Mouse (Mus musculus): ENCODE measurements around the gene Gpr107. TPM values are rescaled to one million over a fixed set of nuclear protein-coding genes. Genes with fewer than 3 reads are reported as not detected.
"Not testable (repeated sequence)": the region's sequence is repeated elsewhere in the genome, so short reads cannot be mapped to it uniquely, and the experiment has no call there.

The Gpr107 gene
- total and polyA plus RNA-seq, 2 experiments from 2014 or later = 31.9 to 49.3 TPM

DNA sequence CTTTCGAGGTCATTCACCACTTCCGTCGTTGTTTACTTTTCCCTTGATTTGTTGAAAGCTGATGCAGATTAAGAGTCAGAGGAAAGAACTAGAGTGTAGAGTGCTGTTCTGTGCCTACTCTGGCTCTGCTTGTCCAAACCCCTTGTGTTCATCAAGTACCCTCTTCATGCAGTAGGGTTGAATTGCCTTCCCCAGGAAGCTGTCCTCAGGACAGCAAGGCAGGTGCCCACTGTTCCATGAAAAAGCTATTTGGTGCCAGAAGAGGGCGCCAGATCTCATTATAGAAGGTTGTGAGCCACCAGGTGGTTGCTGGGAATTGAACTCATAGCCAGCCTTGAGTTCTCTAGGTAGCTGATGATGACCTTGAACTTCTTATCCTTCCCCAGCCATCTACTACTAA lies 21.2 kb downstream of the Gpr107 start:
- WGBS = 85% methylated on average over 4 of the region's 4 CpGs
- Histone ChIP-seq H3K9me3 (ENCODE audit: low read length) (no peaks in the 10 kb centered on the region), H3K4me1 (ENCODE audit: insufficient read depth, low read length) (no peaks in the 10 kb centered on the region), H3K9ac (replicated peaks; ENCODE audit: low read length) (no peak overlapping the region), H3K27me3 (ENCODE audit: insufficient read depth, low read length) (no peaks in the 10 kb centered on the region), H3K36me3 (ENCODE audit: insufficient read depth, low read length) (peaks cover 79% of the 10 kb centered on the region), H3K4me3 (ENCODE audit: low read length) (no peak overlapping the region), H3K27ac (no peak overlapping the region), H3K4me2 (ENCODE audit: low read depth, low read length) (no peak overlapping the region)
- ATAC-seq = no peak
- no peak for DNase-seq (ENCODE audit: low spot score)
- peak; percentile 39; the same call in 1 of the 2 replicates for TF ChIP-seq CTCF (IDR thresholded peaks at IDR 0.05; ENCODE audit: low read depth)

- H3K36me3 ChIP-seq (ENCODE audit: insufficient read depth, low read length) = peaks cover 48% of the 10 kb centered on the region
- H3K4me1 ChIP-seq (ENCODE audit: insufficient read depth, low read length); H3K27me3 ChIP-seq (ENCODE audit: insufficient read depth, low read length); H3K4me3 ChIP-seq (ENCODE audit: low read length); ATAC-seq; H3K27ac ChIP-seq; H3K9me3 ChIP-seq (ENCODE audit: low read length); H3K4me2 ChIP-seq (ENCODE audit: low read depth, low read length); DNase-seq (ENCODE audit: low spot score); H3K9ac ChIP-seq (replicated peaks; ENCODE audit: low read length): not testable (repeated sequence)
- 82% methylated on average over 6 of the region's 6 CpGs for WGBS
- peak; percentile 36 for TF ChIP-seq CTCF (IDR thresholded peaks at IDR 0.05; ENCODE audit: low read depth)
Measured at GRCm38 (mm10) chr2:31178593-31178992, 26.5 kb downstream of the Gpr107 start.

DNA sequence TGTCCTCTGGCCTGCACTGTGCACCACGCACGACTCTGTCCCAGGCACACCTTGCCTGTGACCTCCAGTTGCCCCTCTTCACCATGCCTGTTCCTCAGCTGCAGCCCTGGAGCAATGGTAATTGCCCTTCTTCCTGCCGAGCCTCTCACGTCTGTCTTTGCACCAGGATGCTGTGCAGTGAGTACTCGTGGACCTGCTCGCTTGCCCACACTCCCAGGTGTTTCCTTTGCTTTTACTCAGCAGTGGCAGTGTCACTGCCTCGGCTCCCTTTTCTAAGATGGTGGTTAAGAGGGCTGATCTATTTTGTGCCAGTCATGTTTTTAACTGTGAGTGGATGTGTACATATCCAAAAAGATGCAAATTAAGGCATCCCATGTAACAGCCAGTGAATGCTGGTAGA lies 27.4 kb downstream of the Gpr107 start:
- Histone ChIP-seq H3K27ac (no peak overlapping the region), H3K4me3 (ENCODE audit: low read length) (no peak overlapping the region), H3K9ac (replicated peaks; ENCODE audit: low read length) (no peak overlapping the region), H3K4me2 (ENCODE audit: low read depth, low read length) (no peak overlapping the region), H3K27me3 (ENCODE audit: insufficient read depth, low read length) (no peaks in the 10 kb centered on the region), H3K9me3 (ENCODE audit: low read length) (no peaks in the 10 kb centered on the region), H3K4me1 (ENCODE audit: insufficient read depth, low read length) (no peaks in the 10 kb centered on the region), H3K36me3 (ENCODE audit: insufficient read depth, low read length) (peaks cover 50% of the 10 kb centered on the region)
- DNase-seq (ENCODE audit: low spot score) (no peak), ATAC-seq (no peak)
- 92% methylated on average over 7 of the region's 7 CpGs for WGBS
- TF ChIP-seq CTCF (IDR thresholded peaks at IDR 0.05; ENCODE audit: low read depth) = no peak

GRCm38 (mm10) chr2:31180081-31180551 lies 28.0 kb downstream of the Gpr107 start:
- ATAC-seq (no peak), DNase-seq (ENCODE audit: low spot score) (no peak)
- peaks cover 57% of the 10 kb centered on the region for H3K36me3 ChIP-seq (ENCODE audit: insufficient read depth, low read length)
- H3K4me3 ChIP-seq (ENCODE audit: low read length) = no peak overlapping the region
- H3K27ac ChIP-seq = no peak overlapping the region
- no peaks in the 10 kb centered on the region for H3K9me3 ChIP-seq (ENCODE audit: low read length)
- WGBS = 54% methylated on average over 7 of the region's 7 CpGs
- no peak overlapping the region for H3K9ac ChIP-seq (replicated peaks; ENCODE audit: low read length)
- H3K4me1 ChIP-seq (ENCODE audit: insufficient read depth, low read length) = no peaks in the 10 kb centered on the region
- H3K4me2 ChIP-seq (ENCODE audit: low read depth, low read length) = no peak overlapping the region
- no peak for TF ChIP-seq CTCF (IDR thresholded peaks at IDR 0.05; ENCODE audit: low read depth)
- no peaks in the 10 kb centered on the region for H3K27me3 ChIP-seq (ENCODE audit: insufficient read depth, low read length)

DNA sequence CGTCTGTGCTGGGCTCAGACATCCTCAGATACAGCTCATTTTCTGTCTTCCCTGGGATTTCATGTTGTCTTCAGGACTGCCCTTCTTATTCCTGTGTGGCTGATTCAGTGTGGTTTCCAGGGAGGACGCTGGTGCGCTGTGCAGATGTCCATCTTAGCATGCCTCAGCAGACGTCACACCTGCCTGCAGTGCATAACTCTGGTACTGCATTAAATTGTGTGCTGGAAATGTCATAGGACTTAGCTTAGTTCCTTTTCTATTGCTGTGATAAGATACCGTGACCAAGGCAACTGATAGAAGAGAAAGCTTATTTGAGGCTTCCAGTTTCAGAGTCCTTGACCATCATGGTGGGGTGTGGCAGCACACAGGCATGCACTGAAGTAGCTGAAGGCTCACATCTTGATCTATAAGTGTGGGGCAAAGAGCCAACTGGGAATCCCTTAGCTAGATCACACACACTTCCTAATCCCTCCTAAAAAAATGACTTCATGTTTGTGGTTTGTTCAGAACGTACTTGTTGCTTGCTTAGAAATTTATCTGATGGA lies 30.7 kb downstream of the Gpr107 start:
- no peak for TF ChIP-seq CTCF (IDR thresholded peaks at IDR 0.05; ENCODE audit: low read depth)
- peaks cover 52% of the 10 kb centered on the region for H3K36me3 ChIP-seq (ENCODE audit: insufficient read depth, low read length)
- DNase-seq (ENCODE audit: low spot score) (no peak), ATAC-seq (no peak)
- no peak overlapping the region for H3K4me2 ChIP-seq (ENCODE audit: low read depth, low read length)
- no peak overlapping the region for H3K27ac ChIP-seq
- H3K9me3 ChIP-seq (ENCODE audit: low read length) = no peaks in the 10 kb centered on the region
- H3K4me1 ChIP-seq (ENCODE audit: insufficient read depth, low read length) = no peaks in the 10 kb centered on the region
- no peak overlapping the region for H3K9ac ChIP-seq (replicated peaks; ENCODE audit: low read length)
- no peaks in the 10 kb centered on the region for H3K27me3 ChIP-seq (ENCODE audit: insufficient read depth, low read length)
- WGBS = 90% methylated on average over 6 of the region's 6 CpGs
- H3K4me3 ChIP-seq (ENCODE audit: low read length) = no peak overlapping the region

DNA sequence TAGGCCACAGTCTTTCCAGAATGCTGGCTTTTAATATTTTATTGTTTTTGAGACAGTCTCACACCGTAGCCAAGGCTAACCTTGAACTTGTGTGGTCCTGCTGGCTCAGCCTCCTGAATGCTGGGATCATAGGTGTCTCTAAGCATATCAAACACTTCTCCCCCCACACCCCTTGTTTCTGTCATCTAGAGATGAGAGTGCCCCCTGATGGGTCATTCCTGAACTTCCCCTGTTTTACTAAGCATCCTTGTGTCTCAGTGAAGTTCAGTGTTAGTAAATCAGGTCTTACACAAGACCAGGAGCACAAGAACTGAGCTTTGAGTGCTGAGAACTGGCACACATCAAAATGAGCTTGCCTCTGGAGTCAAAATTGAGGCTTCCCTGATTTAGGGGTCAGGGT lies 31.7 kb downstream of the Gpr107 start:
- DNase-seq (ENCODE audit: low spot score) (no peak), ATAC-seq (no peak)
- Histone ChIP-seq H3K9me3 (ENCODE audit: low read length) (no peaks in the 10 kb centered on the region), H3K27me3 (ENCODE audit: insufficient read depth, low read length) (no peaks in the 10 kb centered on the region), H3K36me3 (ENCODE audit: insufficient read depth, low read length) (peaks cover 52% of the 10 kb centered on the region), H3K9ac (replicated peaks; ENCODE audit: low read length) (no peak overlapping the region), H3K4me1 (ENCODE audit: insufficient read depth, low read length) (no peaks in the 10 kb centered on the region), H3K4me3 (ENCODE audit: low read length) (no peak overlapping the region), H3K27ac (no peak overlapping the region), H3K4me2 (ENCODE audit: low read depth, low read length) (no peak overlapping the region)
- 100% methylated on average over 1 of the region's 1 CpGs for WGBS
- TF ChIP-seq CTCF (IDR thresholded peaks at IDR 0.05; ENCODE audit: low read depth) = peak; percentile 41

- no peak for TF ChIP-seq CTCF (IDR thresholded peaks at IDR 0.05; ENCODE audit: low read depth)
- DNase-seq (ENCODE audit: low spot score) (no peak), ATAC-seq (no peak)
- WGBS = 89% methylated on average over 1 of the region's 1 CpGs
- peaks cover 59% of the 10 kb centered on the region for H3K36me3 ChIP-seq (ENCODE audit: insufficient read depth, low read length)
- H3K27ac ChIP-seq = no peak overlapping the region
- no peaks in the 10 kb centered on the region for H3K4me1 ChIP-seq (ENCODE audit: insufficient read depth, low read length)
- no peak overlapping the region for H3K4me3 ChIP-seq (ENCODE audit: low read length)
- no peak overlapping the region for H3K9ac ChIP-seq (replicated peaks; ENCODE audit: low read length)
- no peaks in the 10 kb centered on the region for H3K9me3 ChIP-seq (ENCODE audit: low read length)
- H3K27me3 ChIP-seq (ENCODE audit: insufficient read depth, low read length) = no peaks in the 10 kb centered on the region
- H3K4me2 ChIP-seq (ENCODE audit: low read depth, low read length) = no peak overlapping the region
Measured at GRCm38 (mm10) chr2:31188691-31189090, 36.6 kb downstream of the Gpr107 start.
